Mouse (Mus musculus) heart, postnatal 0 days (tissue): ENCODE results near the gene Nmrk2. TPM values are rescaled to one million over a fixed set of nuclear protein-coding genes. Genes with fewer than 3 reads are reported as not detected.
A peak's percentile ranks its signal among the peaks of the same experiment; 100 is the strongest.

Experiments used
- ATAC-seq: fragments of 200-750 bp; cut with Nextera tagmentation; 2 replicates; pipeline ENCODE4 v1.8.0; 2017; ENCODE audit warnings: low read depth, moderate number of reproducible peaks, moderate library complexity; ENCODE audit not compliant: insufficient read depth
- DNase-seq: peaks from one replicate; pipeline ENCODE4 v3.0.0-alpha.2; 2016; ENCODE audit warnings: low spot score
- H3K27ac ChIP-seq: fragments of 300-500 bp; sonication (generic); 2 replicates; pipeline ENCODE4 v1.5.1; 2014; ENCODE audit warnings: low read depth, mild to moderate bottlenecking
- H3K27me3 ChIP-seq: fragments of 300-500 bp; sonication (generic); 2 replicates; pipeline ENCODE4 v1.6.1; 2014; ENCODE audit warnings: low read length, mixed read lengths; ENCODE audit not compliant: control insufficient read depth, insufficient read depth
- H3K36me3 ChIP-seq: fragments of 300-500 bp; sonication (generic); replicated peaks from 2 replicates; pipeline ENCODE4 v1.6.1; 2014; ENCODE audit warnings: low read length, mixed read lengths; ENCODE audit not compliant: control insufficient read depth, insufficient read depth
- H3K4me1 ChIP-seq: fragments of 300-500 bp; sonication (generic); 2 replicates; pipeline ENCODE4 v1.6.1; 2014; ENCODE audit warnings: antibody characterized with exemption; ENCODE audit not compliant: control insufficient read depth, insufficient read depth
- H3K4me2 ChIP-seq: fragments of 300-500 bp; sonication (generic); 2 replicates; pipeline ENCODE4 v1.6.1; 2014; ENCODE audit warnings: low read depth, mild to moderate bottlenecking, low read length, moderate library complexity
- H3K4me3 ChIP-seq: fragments of 300-500 bp; sonication (generic); 2 replicates; pipeline ENCODE4 v1.5.1; 2014; ENCODE audit warnings: low read depth, low read length
- H3K9ac ChIP-seq: fragments of 300-500 bp; sonication (generic); replicated peaks from 2 replicates; pipeline ENCODE4 v1.6.1; 2014; ENCODE audit warnings: low read depth, low read length, mixed read lengths
- H3K9me3 ChIP-seq: fragments of 300-500 bp; sonication (generic); replicated peaks from 2 replicates; pipeline ENCODE4 v1.6.1; 2016; ENCODE audit warnings: low read length; ENCODE audit not compliant: control insufficient read depth
- CTCF ChIP-seq: IDR thresholded peaks from 2 replicates; pipeline ENCODE4 v1.5.1; 2016; ENCODE audit warnings: antibody characterized with exemption, control low read depth, low read depth
- EP300 ChIP-seq: IDR thresholded peaks from 2 replicates; pipeline ENCODE4 v1.6.1; 2016; ENCODE audit warnings: antibody characterized with exemption, low read depth
- WGBS: fragments of 180-500 bp; shearing (Covaris S2); extraction: QIAGEN DNeasy Blood & Tissue Kit; methylation state at CpG from one replicate; pipeline ENCODE4 v1.1.7; 2014; 5-methylcytosine and 5-hydroxymethylcytosine counted together
- polyA plus RNA-seq: library from polyadenylated mRNA; unstranded; fragments of >200 nt; fragmentation: Nextera tagmentation; extraction: Ambion mirVana; gene quantifications from 2 replicates; pipeline ENCODE4 v1.2.1, GENCODE M21; 2015
- total RNA-seq: library from RNA; depleted of rRNA; stranded (reverse); fragments of >200 nt; gene quantifications from 2 replicates; pipeline ENCODE4 v1.2.3, GENCODE M21; 2014; ENCODE audit warnings: low replicate concordance

Nmrk2 gene
- total and polyA plus RNA-seq, 2 experiments from 2014 or later, result 14.2 to 35.2 TPM

GRCm38 (mm10) chr10:81193991-81194774 is 7.7 kb downstream of the Nmrk2 start:
- H3K4me2 ChIP-seq, result peak overlapping the region; percentile 62
- peaks cover 17% of the 10 kb centered on the region; the same call in 1 of the 2 replicates for H3K4me1 ChIP-seq
- peak overlapping the region; percentile 74 for H3K9ac ChIP-seq
- peak; percentile 83 for DNase-seq
- peak; percentile 67 for ATAC-seq
- no peaks in the 10 kb centered on the region for H3K9me3 ChIP-seq
- peak overlapping the region; percentile 51 for H3K4me3 ChIP-seq
- peak overlapping the region; percentile 98 for H3K27ac ChIP-seq
- H3K27me3 ChIP-seq, result no peaks in the 10 kb centered on the region
- WGBS, result 7% methylated on average over 37 of the region's 37 CpGs
- H3K36me3 ChIP-seq, result no peaks in the 10 kb centered on the region
- TF ChIP-seq EP300, result peak; percentile 91
- TF ChIP-seq CTCF, result no peak

GRCm38 (mm10) chr10:81192968-81193501 is 8.8 kb downstream of the Nmrk2 start:
- Histone ChIP-seq H3K9ac (peak overlapping the region; percentile 55), H3K36me3 (0 out of 2 replicates have a peak, but pooled peaks cover 6% of the 10 kb centered on the region), H3K4me3 (peak overlapping the region; percentile 54), H3K27ac (peak overlapping the region; percentile 98), H3K4me2 (peak overlapping the region; percentile 69), H3K4me1 (peaks cover 14% of the 10 kb centered on the region; the same call in 1 of the 2 replicates), H3K27me3 (no peaks in the 10 kb centered on the region), H3K9me3 (no peaks in the 10 kb centered on the region)
- peak; percentile 62 for DNase-seq
- 0 out of 2 replicates have a peak, but pooled peaks have one; percentile 0 for ATAC-seq
- TF ChIP-seq EP300 (no peak), CTCF (no peak)
- 4% methylated on average over 19 of the region's 19 CpGs for WGBS

- peaks cover 14% of the 10 kb centered on the region; the same call in 1 of the 2 replicates for H3K4me1 ChIP-seq
- DNase-seq (peak; percentile 90), ATAC-seq (peak; percentile 70)
- 0 out of 2 replicates have a peak, but pooled peaks cover 12% of the 10 kb centered on the region for H3K36me3 ChIP-seq
- under 1% methylated on average over 91 of the region's 93 CpGs for WGBS
- H3K27me3 ChIP-seq, result no peaks in the 10 kb centered on the region
- H3K27ac ChIP-seq, result peak overlapping the region; percentile 98
- peak overlapping the region; percentile 69 for H3K4me2 ChIP-seq
- peak overlapping the region; percentile 54 for H3K4me3 ChIP-seq
- TF ChIP-seq EP300 (no peak), CTCF (no peak)
- H3K9ac ChIP-seq, result peak overlapping the region; percentile 55
- H3K9me3 ChIP-seq, result no peaks in the 10 kb centered on the region
Measured at GRCm38 (mm10) chr10:81192270-81192967, 9.4 kb downstream of the Nmrk2 start.

- Histone ChIP-seq H3K4me2 (peak overlapping the region; percentile 69; the same call in 1 of the 2 replicates), H3K4me3 (no peak overlapping the region), H3K4me1 (peaks cover 14% of the 10 kb centered on the region; the same call in 1 of the 2 replicates), H3K9me3 (no peaks in the 10 kb centered on the region), H3K27me3 (no peaks in the 10 kb centered on the region), H3K27ac (peak overlapping the region; percentile 98), H3K36me3 (peaks cover 22% of the 10 kb centered on the region; the same call in 1 of the 2 replicates), H3K9ac (no peak overlapping the region)
- TF ChIP-seq EP300 (no peak), CTCF (no peak)
- no peak for DNase-seq
- WGBS, result 74% methylated on average over 18 of the region's 18 CpGs
- ATAC-seq, result no peak
Measured at GRCm38 (mm10) chr10:81191342-81191982, 10.4 kb downstream of the Nmrk2 start.

GRCm38 (mm10) chr10:81190912-81191321 is 10.9 kb downstream of the Nmrk2 start:
- H3K4me2 ChIP-seq, result no peak overlapping the region
- H3K27me3 ChIP-seq, result no peaks in the 10 kb centered on the region
- H3K36me3 ChIP-seq, result peaks cover 23% of the 10 kb centered on the region; the same call in 1 of the 2 replicates
- H3K27ac ChIP-seq, result peak overlapping the region; percentile 98
- 53% methylated on average over 6 of the region's 6 CpGs for WGBS
- no peak overlapping the region for H3K9ac ChIP-seq
- no peak overlapping the region for H3K4me3 ChIP-seq
- ATAC-seq (no peak), DNase-seq (no peak)
- TF ChIP-seq CTCF, result peak; percentile 31
- TF ChIP-seq EP300, result no peak
- peaks cover 14% of the 10 kb centered on the region; the same call in 1 of the 2 replicates for H3K4me1 ChIP-seq
- H3K9me3 ChIP-seq, result no peaks in the 10 kb centered on the region
